In the genomic region with DNA sequence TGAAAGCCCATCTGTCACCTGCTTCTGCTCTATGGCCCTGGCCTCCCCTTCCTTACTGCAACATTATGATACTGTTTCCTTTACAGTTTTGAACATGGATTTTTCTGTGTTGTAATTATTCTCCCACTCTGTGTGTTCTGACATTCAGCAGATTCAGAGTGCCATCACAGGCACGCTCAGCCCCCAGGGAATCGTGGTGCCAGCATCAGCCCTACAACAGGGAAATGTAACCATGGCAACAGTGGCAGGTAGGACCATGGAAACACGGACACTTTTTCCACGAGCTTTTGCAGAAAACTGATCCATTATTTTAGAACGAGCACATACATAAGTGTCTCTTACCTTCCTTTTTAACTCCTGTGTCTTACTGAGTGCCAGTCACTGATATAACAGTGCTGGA, we compare ENCODE assay signal across 16 mouse cellular contexts. TPM values are rescaled to one million over a fixed set of nuclear protein-coding genes. Genes with fewer than 3 reads are reported as not detected.
DNase-seq lines count a peak whose midpoint lies in the region; ATAC-seq and TF ChIP-seq lines count a peak whose summit lies in the region.
"Had no signal": no experiment of that assay in that cellular context is flagged by ENCODE, and none has a peak within 500 bp of the region (broad histone marks: within the 10 kb centered on the region; RNA-seq: fewer than 3 reads in every experiment).

No protein-coding gene starts in this region.

- H3K4me3 ChIP-seq in hindbrain, embryonic 13.5 days: no peak overlapping the region
- no peak overlapping the region for H3K4me3 ChIP-seq in hindbrain, embryonic 11.5 days (ENCODE audit: low read depth, low read length)
- no peak overlapping the region for H3K4me3 ChIP-seq in neural tube, embryonic 13.5 days
- H3K4me3 ChIP-seq in gastrocnemius, adult 2 months: no peak overlapping the region
- H3K4me3 ChIP-seq: embryonic facial prominence, embryonic 15.5 days; heart, adult 2 months; limb, embryonic 13.5 days; lung, embryonic 15.5 days; midbrain, embryonic 12.5 days had no signal

- peaks cover 93% of the 10 kb centered on the region for H3K36me3 ChIP-seq in hindbrain, embryonic 13.5 days
- H3K36me3 ChIP-seq in hindbrain, embryonic 11.5 days (ENCODE audit: control insufficient read depth, insufficient read depth, low read length): no peaks in the 10 kb centered on the region
- peaks cover 93% of the 10 kb centered on the region for H3K36me3 ChIP-seq in neural tube, embryonic 13.5 days

- H3K9me3 ChIP-seq in hindbrain, embryonic 13.5 days: no peaks in the 10 kb centered on the region
- no peaks in the 10 kb centered on the region for H3K9me3 ChIP-seq in hindbrain, embryonic 11.5 days (ENCODE audit: control insufficient read depth, low read length)
- no peaks in the 10 kb centered on the region for H3K9me3 ChIP-seq in neural tube, embryonic 13.5 days
- H3K9me3 ChIP-seq: embryonic facial prominence, embryonic 15.5 days; limb, embryonic 13.5 days; lung, embryonic 15.5 days; midbrain, embryonic 12.5 days had no signal

- intact Hi-C loops in gastrocnemius, adult 2 months (cut with DNase I): no loop called here

- no peaks in the 10 kb centered on the region for H3K4me1 ChIP-seq in hindbrain, embryonic 13.5 days (replicated peaks)
- no peaks in the 10 kb centered on the region for H3K4me1 ChIP-seq in hindbrain, embryonic 11.5 days (replicated peaks; ENCODE audit: control insufficient read depth, insufficient read depth, low read length)
- peaks cover 8% of the 10 kb centered on the region; the same call in 1 of the 2 replicates for H3K4me1 ChIP-seq in neural tube, embryonic 13.5 days (replicated peaks)
- H3K4me1 ChIP-seq: embryonic facial prominence, embryonic 15.5 days; limb, embryonic 13.5 days; lung, embryonic 15.5 days; midbrain, embryonic 12.5 days had no signal

- no peak for TF ChIP-seq CTCF in gastrocnemius, adult 2 months (IDR thresholded peaks at IDR 0.05)

- no peak for ATAC-seq in hindbrain, embryonic 13.5 days (ENCODE audit: low FRiP score)
- ATAC-seq in hindbrain, embryonic 11.5 days (ENCODE audit: low FRiP score): no peak
- no peak for ATAC-seq in neural tube, embryonic 13.5 days (ENCODE audit: low read depth)
- no peak for ATAC-seq in frontal cortex, adult (ENCODE audit: low TSS enrichment)

- no peak overlapping the region for H3K4me2 ChIP-seq in hindbrain, embryonic 13.5 days
- H3K4me2 ChIP-seq in hindbrain, embryonic 11.5 days (replicated peaks; ENCODE audit: low read depth, low read length): no peak overlapping the region
- H3K4me2 ChIP-seq in neural tube, embryonic 13.5 days: no peak overlapping the region
- H3K4me2 ChIP-seq: embryonic facial prominence, embryonic 15.5 days; limb, embryonic 13.5 days; lung, embryonic 15.5 days; midbrain, embryonic 12.5 days had no signal

- WGBS in hindbrain, embryonic 13.5 days: 78% methylated on average over 5 of the region's 5 CpGs
- 87% methylated on average over 5 of the region's 5 CpGs for WGBS in hindbrain, embryonic 11.5 days
- whole genome bisulfite sequencing in neural tube, embryonic 13.5 days: 71% methylated on average over 5 of the region's 5 CpGs

- no peak for DNase-seq in hindbrain, embryonic 11.5 days (ENCODE audit: low spot score)
- no peak for DNase-seq in neural tube, embryonic 10.5 days (ENCODE audit: extremely low spot score, low spot score)
- DNase-seq in layer of hippocampus, adult 9-11 months: peak; percentile 60
- DNase-seq in gastrocnemius, adult 2 months: no peak
- no peak for DNase-seq in gastrocnemius, adult 8-10 months (ENCODE audit: low spot score in 2 of 2)
- DNase-seq: adrenal gland, adult 8-10 months; heart, postnatal 4 days; kidney, adult 8-10 months had no signal

- H3K27ac ChIP-seq in hindbrain, embryonic 13.5 days: 0 out of 2 replicates have a peak overlapping the region, but pooled peaks have one; percentile 63
- H3K27ac ChIP-seq in hindbrain, embryonic 11.5 days (ENCODE audit: low read depth, low read length): no peak overlapping the region
- H3K27ac ChIP-seq in neural tube, embryonic 13.5 days (replicated peaks): peak overlapping the region; percentile 9; the same call in 1 of the 2 replicates
- no peak overlapping the region for H3K27ac ChIP-seq in gastrocnemius, adult 2 months
- H3K27ac ChIP-seq: embryonic facial prominence, embryonic 15.5 days; heart, adult 2 months; limb, embryonic 13.5 days; lung, embryonic 15.5 days; midbrain, embryonic 12.5 days had no signal

- H3K27me3 ChIP-seq in hindbrain, embryonic 13.5 days: no peaks in the 10 kb centered on the region
- no peaks in the 10 kb centered on the region for H3K27me3 ChIP-seq in hindbrain, embryonic 11.5 days (ENCODE audit: control insufficient read depth, insufficient read depth, low read length)
- no peaks in the 10 kb centered on the region for H3K27me3 ChIP-seq in neural tube, embryonic 13.5 days
- H3K27me3 ChIP-seq: embryonic facial prominence, embryonic 15.5 days; limb, embryonic 13.5 days; lung, embryonic 15.5 days; midbrain, embryonic 12.5 days had no signal

- H3K9ac ChIP-seq in hindbrain, embryonic 13.5 days: no peak overlapping the region
- no peak overlapping the region for H3K9ac ChIP-seq in hindbrain, embryonic 11.5 days (ENCODE audit: low read depth, low read length)
- H3K9ac ChIP-seq in neural tube, embryonic 13.5 days: peak overlapping the region; percentile 44; the same call in 1 of the 2 replicates
- H3K9ac ChIP-seq: embryonic facial prominence, embryonic 15.5 days; limb, embryonic 13.5 days; lung, embryonic 15.5 days; midbrain, embryonic 12.5 days had no signal

RNA-seq across cellular contexts. Expression of a gene that starts 30.5 kb away (rescaled TPM):
- polyA plus RNA-seq in hindbrain, embryonic 13.5 days (2015; fragmentation: Nextera tagmentation; extraction: Ambion mirVana): 42.5 and 48.2 TPM in 2 replicates
- 29.0 and 36.1 TPM in 2 replicates for polyA plus RNA-seq in hindbrain, embryonic 11.5 days (2014; fragmentation: Nextera tagmentation; extraction: Ambion mirVana)
- polyA plus RNA-seq in neural tube, embryonic 13.5 days (2015; fragmentation: Nextera tagmentation; extraction: Ambion mirVana): 48.0 and 52.6 TPM in 2 replicates
- total RNA-seq in gastrocnemius, adult 2 months (2021): 1 to 10 TPM; 7.0 to 7.1 TPM
- total RNA-seq in gastrocnemius, adult 8-10 months (2022): 10 to 100 TPM in 1 of 4 experiments, 1 to 10 TPM in 3; 5.6 to 10.3 (median 7.2) TPM

RNA-seq across cellular contexts. Expression of a gene that starts 42.0 kb away (rescaled TPM):
- 4.5 and 4.6 TPM in 2 replicates for polyA plus RNA-seq in hindbrain, embryonic 13.5 days (2015; fragmentation: Nextera tagmentation; extraction: Ambion mirVana)
- polyA plus RNA-seq in hindbrain, embryonic 11.5 days (2014; fragmentation: Nextera tagmentation; extraction: Ambion mirVana): 0.74 and 2.6 TPM in 2 replicates
- polyA plus RNA-seq in neural tube, embryonic 13.5 days (2015; fragmentation: Nextera tagmentation; extraction: Ambion mirVana): 6.9 and 8.3 TPM in 2 replicates
- under 1 TPM; 0.82 to 0.95 TPM for total RNA-seq in gastrocnemius, adult 2 months (2021)
- 1 to 10 TPM in 1 of 4 experiments, under 1 TPM in 3; 0.31 to 1.4 (median 0.76) TPM for total RNA-seq in gastrocnemius, adult 8-10 months (2022)

Comparison
In these comparisons a context has a peak if more than half of its experiments do, and no peak if none do; other contexts are left out.
1. H3K27ac ChIP-seq: peak in hindbrain, embryonic 13.5 days (single experiment) and neural tube, embryonic 13.5 days (single experiment); none in hindbrain, embryonic 11.5 days (single experiment) and gastrocnemius, adult 2 months (single experiment).